Mouse (Mus musculus) CH12.LX (cell line): ENCODE results near the gene Ablim1. TPM values are rescaled to one million over a fixed set of nuclear protein-coding genes. Genes with fewer than 3 reads are reported as not detected.

Experiments
- DNase-seq: peaks from one replicate; pipeline ENCODE4 v3.0.0-alpha.2; 2013; ENCODE audit errors: extremely low read depth
- H3K27ac ChIP-seq: 2 replicates; pipeline ENCODE4 v1.5.1; 2012; ENCODE audit warnings: low read depth, mild to moderate bottlenecking, control low read depth, moderate library complexity; ENCODE audit not compliant: insufficient read depth
- H3K27me3 ChIP-seq: replicated peaks from 2 replicates; pipeline ENCODE3; 2012; ENCODE audit warnings: inconsistent platforms
- H3K36me3 ChIP-seq, 2 experiments: replicated peaks in 1 of 2; 2 replicates each; pipeline versions ENCODE3 to v1.6.1; 2012; ENCODE audit warnings: inconsistent platforms in 1 of 2, low read length in 1 of 2, mild to moderate bottlenecking in 1 of 2, mixed read lengths in 1 of 2, moderate library complexity in 1 of 2; ENCODE audit not compliant: control insufficient read depth in 1 of 2, insufficient read depth in 1 of 2
- H3K4me1 ChIP-seq, 2 experiments: 2 replicates each; pipeline ENCODE4 v1.6.1; 2012; ENCODE audit warnings: inconsistent platforms in 1 of 2, moderate library complexity in 1 of 2; ENCODE audit not compliant: insufficient read depth in 2 of 2, control insufficient read depth in 1 of 2
- H3K4me2 ChIP-seq: 2 replicates; pipeline ENCODE4 v1.6.1; 2012; ENCODE audit warnings: low read depth, mild to moderate bottlenecking, control low read depth; ENCODE audit not compliant: poor library complexity, insufficient read depth, severe bottlenecking
- H3K4me3 ChIP-seq, 3 experiments: fragments of 150-350 bp in 1 of 3; sonication (generic) in 1 of 3; replicated peaks in 1 of 3; 2 replicates each; pipeline versions ENCODE3 to v1.5.1; 2011 to 2012; ENCODE audit warnings: low read depth in 2 of 3, low read length in 2 of 3, mild to moderate bottlenecking in 2 of 3, moderate library complexity in 2 of 3, control low read depth in 1 of 3, improper control_type of control experiment in 1 of 3, inconsistent platforms in 1 of 3, mixed read lengths in 1 of 3; ENCODE audit not compliant: poor library complexity in 1 of 3
- H3K79me2 ChIP-seq: replicated peaks from 2 replicates; pipeline ENCODE4 v1.6.1; 2012; ENCODE audit warnings: mild to moderate bottlenecking, moderate library complexity; ENCODE audit not compliant: control insufficient read depth, poor library complexity, insufficient read depth, severe bottlenecking; ENCODE audit errors: extremely low read depth
- H3K9ac ChIP-seq: 2 replicates; pipeline ENCODE4 v1.6.1; 2012; ENCODE audit warnings: low read depth, mild to moderate bottlenecking, control low read depth, moderate library complexity; ENCODE audit not compliant: insufficient read depth
- H3K9me3 ChIP-seq: replicated peaks from 2 replicates; pipeline ENCODE3; 2012; ENCODE audit warnings: low read length, inconsistent platforms, mixed read lengths
- CHD1 ChIP-seq: IDR thresholded peaks from 2 replicates; pipeline ENCODE4 v1.6.1; 2012; ENCODE audit warnings: low read depth, low read length, improper control_type of control experiment, inconsistent platforms
- CHD2 ChIP-seq: IDR thresholded peaks from 2 replicates; pipeline ENCODE4 v1.6.1; 2011; ENCODE audit warnings: low read length, improper control_type of control experiment
- E2F4 ChIP-seq: IDR thresholded peaks from 2 replicates; pipeline ENCODE4 v1.6.1; 2011; ENCODE audit warnings: low read depth, low read length, improper control_type of control experiment; ENCODE audit not compliant: insufficient replicate concordance
- ETS1 ChIP-seq: conservative IDR thresholded peaks from 2 replicates; pipeline ENCODE4 v1.6.1; 2012; ENCODE audit warnings: low read depth, mild to moderate bottlenecking, inconsistent platforms, low read length, improper control_type of control experiment, moderate library complexity
- GABPA ChIP-seq: IDR thresholded peaks from 2 replicates; pipeline ENCODE4 v1.6.1; 2012; ENCODE audit warnings: low read depth, low read length, improper control_type of control experiment, inconsistent platforms; ENCODE audit not compliant: insufficient replicate concordance
- IRF4 ChIP-seq: IDR thresholded peaks from 2 replicates; pipeline ENCODE4 v1.6.1; 2014; ENCODE audit warnings: low read depth, mild to moderate bottlenecking, inconsistent platforms, low read length, improper control_type of control experiment
- JUND ChIP-seq: conservative IDR thresholded peaks from 2 replicates; pipeline ENCODE4 v1.6.1; 2011; ENCODE audit warnings: low read depth, low read length, improper control_type of control experiment
- MAFK ChIP-seq: IDR thresholded peaks from 2 replicates; pipeline ENCODE4 v1.6.1; 2011; ENCODE audit warnings: low read length, improper control_type of control experiment; ENCODE audit not compliant: insufficient replicate concordance
- MAX ChIP-seq: IDR thresholded peaks from 2 replicates; pipeline ENCODE4 v1.6.1; 2011; ENCODE audit warnings: low read length, improper control_type of control experiment
- MAZ ChIP-seq: IDR thresholded peaks from 2 replicates; pipeline ENCODE4 v1.6.1; 2012; ENCODE audit warnings: low read depth, mild to moderate bottlenecking, inconsistent platforms, low read length, improper control_type of control experiment, moderate library complexity
- MXI1 ChIP-seq: IDR thresholded peaks from 2 replicates; pipeline ENCODE4 v1.6.1; 2011; ENCODE audit warnings: mild to moderate bottlenecking, low read depth, low read length, improper control_type of control experiment
- MYC ChIP-seq: IDR thresholded peaks from 2 replicates; pipeline ENCODE4 v1.6.1; 2011; ENCODE audit warnings: low read depth, mild to moderate bottlenecking, improper control_type of control experiment, low read length
- NELFE ChIP-seq: IDR thresholded peaks from 2 replicates; pipeline ENCODE4 v1.6.1; 2011; ENCODE audit warnings: low read depth, low read length, improper control_type of control experiment
- NRF1 ChIP-seq: IDR thresholded peaks from 2 replicates; pipeline ENCODE4 v1.6.1; 2014; ENCODE audit warnings: low read depth, mild to moderate bottlenecking, inconsistent platforms, low read length, improper control_type of control experiment, moderate library complexity
- POLR2A ChIP-seq: IDR thresholded peaks from 2 replicates; pipeline ENCODE4 v1.6.1; 2011; ENCODE audit warnings: low read depth, mild to moderate bottlenecking, improper control_type of control experiment, low read length
- TBP ChIP-seq: conservative IDR thresholded peaks from 2 replicates; pipeline ENCODE4 v1.6.1; 2011; ENCODE audit warnings: low read depth, low read length, improper control_type of control experiment
- TCF12 ChIP-seq: IDR thresholded peaks from 2 replicates; pipeline ENCODE4 v1.6.1; 2014; ENCODE audit warnings: low read depth, mild to moderate bottlenecking, inconsistent platforms, low read length, improper control_type of control experiment
- UBTF ChIP-seq: IDR thresholded peaks from 2 replicates; pipeline ENCODE4 v1.6.1; 2012; ENCODE audit warnings: low read depth, mild to moderate bottlenecking, inconsistent platforms, low read length, improper control_type of control experiment, moderate library complexity
- USF1 ChIP-seq: IDR thresholded peaks from 2 replicates; pipeline ENCODE4 v1.6.1; 2014; ENCODE audit warnings: low read depth, mild to moderate bottlenecking, inconsistent platforms, low read length, improper control_type of control experiment
- USF2 ChIP-seq: conservative IDR thresholded peaks from 2 replicates; pipeline ENCODE4 v1.6.1; 2011; ENCODE audit warnings: low read depth, low read length, improper control_type of control experiment
- ZC3H11A ChIP-seq: IDR thresholded peaks from 2 replicates; pipeline ENCODE4 v1.6.1; 2012; ENCODE audit warnings: low read depth, mild to moderate bottlenecking, inconsistent platforms, low read length, improper control_type of control experiment
- ZMIZ1 ChIP-seq: IDR thresholded peaks from 2 replicates; pipeline ENCODE4 v1.6.1; 2012; ENCODE audit warnings: low read depth, mild to moderate bottlenecking, inconsistent platforms, low read length, improper control_type of control experiment
- ZNF384 ChIP-seq: IDR thresholded peaks from 2 replicates; pipeline ENCODE4 v1.6.1; 2012; ENCODE audit warnings: low read depth, low read length, improper control_type of control experiment, inconsistent platforms
- dilution Hi-C: fragments of 300-500 bp; cut with MboI; formaldehyde crosslinking; loops from 2 replicates; pipeline ENCODE4 v1.14.3; 2020; ENCODE audit warnings: low sequenced_read_pairs; ENCODE audit not compliant: extremely low pct_unique_long_range_greater_than_20kb, extremely low pct_ligation_motif_present
- in situ Hi-C: fragments of 300-500 bp; cut with MboI; formaldehyde crosslinking; loops from 3 replicates; pipeline ENCODE4 v1.14.3; 2019; ENCODE audit warnings: low sequenced_read_pairs, low pct_ligation_motif_present, low pct_unique_long_range_greater_than_20kb, mixed read lengths
- polyA plus RNA-seq: library from polyadenylated mRNA; unstranded; fragments of >175 nt; gene quantifications from 2 replicates; pipeline ENCODE4 v1.2.1, GENCODE M21; 2012; ENCODE audit warnings: low read depth; ENCODE audit not compliant: insufficient read length
- total RNA-seq, 2 experiments: library from RNA; depleted of rRNA; stranded (reverse); fragments of 300-350 nt in 1 of 2; fragments of >200 nt in 1 of 2; gene quantifications; 2 replicates each; pipeline ENCODE4 v1.2.3; 2012 to 2014

Gene Ablim1
- total and polyA plus RNA-seq, 3 experiments: 0.85 to 2.4 (median 2.0) TPM

GRCm38 (mm10) chr19:57215527-57215926 lies 99.2 kb downstream of the Ablim1 start:
- no peaks in the 10 kb centered on the region for H3K9me3 ChIP-seq
- peaks cover 12 to 30% of the 10 kb centered on the region in 2 experiments for H3K4me1 ChIP-seq
- no peak overlapping the region for H3K9ac ChIP-seq
- dilution Hi-C loops (no loop called here), in situ Hi-C loops (no loop called here)
- peaks cover 2% of the 10 kb centered on the region for H3K27me3 ChIP-seq
- no peak overlapping the region for H3K27ac ChIP-seq
- DNase-seq: no peak
- H3K36me3 ChIP-seq: no peaks in the 10 kb centered on the region
- H3K4me3 ChIP-seq: no peak overlapping the region
- no peaks in the 10 kb centered on the region for H3K79me2 ChIP-seq
- TF ChIP-seq ZC3H11A: no peak
- no peak for TF ChIP-seq USF1
- no peak for TF ChIP-seq IRF4
- no peak for TF ChIP-seq MYC
- no peak for TF ChIP-seq MAZ
- TF ChIP-seq USF2: no peak
- no peak for TF ChIP-seq POLR2A
- no peak for TF ChIP-seq GABPA
- no peak for TF ChIP-seq UBTF
- no peak for TF ChIP-seq CHD1
- TF ChIP-seq NRF1: no peak
- no peak for TF ChIP-seq MXI1
- no peak for TF ChIP-seq CHD2
- TF ChIP-seq MAFK: no peak
- H3K4me2 ChIP-seq: no peak overlapping the region

GRCm38 (mm10) chr19:57212406-57212805 lies 102.3 kb downstream of the Ablim1 start:
- TF ChIP-seq TCF12 (no peak), E2F4 (no peak), USF2 (no peak), TBP (no peak), NELFE (no peak), CHD1 (no peak), POLR2A (no peak), USF1 (no peak), IRF4 (no peak), JUND (no peak), CHD2 (no peak), ETS1 (no peak), ZNF384 (no peak), ZMIZ1 (no peak), MAX (no peak)
- TF ChIP-seq, all 38 proteins: peak for 0
- Histone ChIP-seq H3K27me3 (no peaks in the 10 kb centered on the region), H3K4me3 (no peak overlapping the region), H3K9ac (no peak overlapping the region), H3K79me2 (no peaks in the 10 kb centered on the region), H3K9me3 (no peaks in the 10 kb centered on the region), H3K27ac (no peak overlapping the region), H3K4me2 (no peak overlapping the region), H3K36me3 (no peaks in the 10 kb centered on the region), H3K4me1 (peaks cover 3 to 17% of the 10 kb centered on the region in 2 experiments; a peak in 3 of 4 replicates)
- in situ Hi-C loops: no loop called here
- no peak for DNase-seq
- dilution Hi-C loops: no loop called here
